Mouse (Mus musculus): ENCODE results near the gene Gm10964. TPM values are rescaled to one million over a fixed set of nuclear protein-coding genes. Genes with fewer than 3 reads are reported as not detected.

The Gm10964 gene
- not detected for total RNA-seq (2021)

DNA sequence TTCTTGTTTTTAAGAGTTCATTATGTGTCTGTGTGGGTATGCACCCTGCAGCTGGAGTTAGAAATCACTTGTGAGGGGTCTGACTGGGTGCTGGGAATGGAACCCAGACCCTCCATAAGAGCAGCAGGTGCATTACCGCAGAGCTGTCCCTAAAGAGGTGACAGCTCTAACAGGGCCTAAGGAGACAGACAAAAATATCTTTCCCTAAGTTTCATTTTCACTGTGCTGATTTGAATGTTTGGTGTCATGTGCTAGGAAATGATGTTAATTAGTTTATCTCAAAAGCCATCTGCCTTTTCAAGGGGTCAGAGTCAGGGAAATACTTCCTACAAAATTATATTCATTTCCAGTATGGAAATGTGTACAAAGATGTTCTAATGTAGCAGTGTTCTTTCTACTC is at the start of gene Gm10964:
Gene Gm10964 (plus strand): TSS at position 38 of the 400 bp plus-strand sequence.
- intact Hi-C loops (cut with DNase I): loop anchor here (5.0 kb wide), 2 partner anchors 302 to 347 kb away; no protein-coding TSS in a partner anchor
- DNase-seq (ENCODE audit: extremely low spot score in 1 of 2, low spot score in 2 of 2): no peak

DNA sequence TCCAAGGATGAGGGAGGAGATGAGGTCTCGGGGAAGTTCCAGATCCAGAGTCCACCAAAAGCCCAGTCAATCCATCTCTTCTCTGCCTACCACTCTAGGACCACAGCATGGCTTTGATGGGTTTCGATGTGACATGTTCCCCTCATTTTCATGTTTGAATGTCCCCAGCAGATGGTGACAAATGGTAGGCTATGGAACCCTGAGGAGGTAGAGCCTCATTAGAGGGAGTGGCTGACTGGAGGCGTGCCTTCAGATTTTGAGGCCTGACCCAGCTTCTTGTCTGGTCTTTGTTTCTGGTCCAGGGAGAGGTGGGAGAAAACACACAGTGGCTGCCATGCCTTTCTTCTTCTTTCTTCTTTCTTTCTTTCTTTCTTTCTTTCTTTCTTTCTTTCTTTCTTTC is 48.7 kb upstream of the Gm10964 start:
- intact Hi-C loops (cut with DNase I): no loop called here
- peak in 1 of 2 experiments; percentile 32 for DNase-seq (ENCODE audit: extremely low spot score in 1 of 2, low spot score in 2 of 2)

DNA sequence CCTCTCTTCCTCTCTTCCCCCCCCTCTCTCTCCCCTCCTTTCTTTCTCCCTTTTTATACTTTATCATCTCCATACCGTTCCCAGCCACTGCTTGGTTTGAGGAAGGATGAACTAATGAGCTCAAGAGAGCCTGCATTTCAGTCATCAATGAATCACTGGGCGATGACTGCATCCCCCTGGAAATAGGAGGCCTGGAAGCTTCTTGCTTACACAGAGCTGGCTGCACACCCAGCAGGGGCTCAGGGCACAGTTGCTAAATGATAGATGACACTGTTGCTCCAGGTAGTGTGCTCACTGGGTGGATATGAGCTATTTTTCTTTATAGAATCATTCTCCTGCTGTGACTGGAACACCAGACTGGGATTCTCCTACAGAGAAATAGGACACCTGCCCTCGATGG is 43.6 kb upstream of the Gm10964 start:
- intact Hi-C loops (cut with DNase I): no loop called here

DNA sequence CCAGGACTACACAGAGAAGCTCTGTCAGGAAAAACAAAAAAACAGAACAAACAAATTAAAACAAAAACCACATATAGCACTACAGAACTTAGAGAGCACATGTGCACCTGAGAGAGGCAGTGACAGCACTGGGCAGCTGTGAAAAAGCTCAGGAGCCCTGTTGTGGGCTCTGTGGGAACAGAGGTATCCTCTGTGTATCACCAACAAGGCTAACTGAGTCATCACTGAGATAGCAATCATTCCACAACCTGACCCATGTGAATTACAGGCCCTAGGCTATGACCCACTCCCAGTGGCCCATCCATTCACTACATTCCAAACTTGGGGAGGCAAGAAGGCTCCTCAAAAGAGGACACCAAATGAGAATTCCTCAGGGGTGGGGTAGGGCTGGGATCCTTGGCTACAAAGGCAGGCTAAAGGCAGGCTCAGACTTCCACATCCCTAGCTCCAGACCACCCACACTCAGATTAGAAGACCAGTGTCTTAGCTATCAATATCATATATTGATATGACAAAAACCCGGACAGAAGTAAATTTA is 42.7 kb upstream of the Gm10964 start:
- DNase-seq (ENCODE audit: extremely low spot score in 1 of 2, low spot score in 2 of 2): no peak

More for the DNA sequence above, 43.6 kb upstream of the Gm10964 start:
- no peak for DNase-seq (ENCODE audit: extremely low spot score in 1 of 2, low spot score in 2 of 2)

DNA sequence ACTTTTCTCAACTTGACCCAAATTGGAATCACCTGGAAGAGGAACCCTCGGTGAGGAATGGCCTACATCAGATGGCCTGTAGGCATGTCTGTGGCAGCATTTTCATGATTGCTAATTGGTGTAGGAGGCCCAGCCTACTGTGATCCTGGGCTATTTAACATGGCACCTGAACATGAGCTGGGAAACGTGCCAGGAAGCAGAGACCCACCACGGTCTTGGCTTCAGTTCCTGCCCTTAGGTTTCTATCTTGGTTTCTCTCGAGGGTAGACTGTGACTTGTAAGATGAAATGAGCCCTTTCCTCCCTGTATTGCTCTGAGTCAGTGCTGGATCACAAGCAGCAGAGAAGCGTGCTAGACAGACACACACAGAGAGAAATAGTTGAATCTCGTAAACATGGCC is 34.5 kb upstream of the Gm10964 start:
- no peak for DNase-seq (ENCODE audit: extremely low spot score in 1 of 2, low spot score in 2 of 2)
- intact Hi-C loops (cut with DNase I): no loop called here

More for the DNA sequence above, 42.7 kb upstream of the Gm10964 start:
- intact Hi-C loops (cut with DNase I): no loop called here

DNA sequence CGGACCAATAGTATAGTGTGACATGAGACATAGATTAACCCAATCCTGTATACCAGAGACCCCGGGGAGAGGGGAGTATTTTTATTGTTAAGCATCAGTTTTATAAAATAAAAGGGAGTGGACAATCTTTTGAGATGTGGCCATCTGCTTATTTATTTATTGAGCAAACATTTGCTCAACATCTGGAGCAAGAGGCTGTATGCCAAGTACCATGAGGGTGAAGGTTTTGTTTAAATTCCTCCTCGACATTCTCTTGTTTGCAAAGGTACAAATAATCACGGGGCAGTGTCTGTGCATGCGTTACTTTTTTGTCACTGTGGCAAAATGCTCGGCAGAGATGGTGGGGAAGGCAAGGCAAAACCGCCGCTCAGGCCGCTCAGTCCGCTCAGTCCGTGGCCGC is 33.7 kb upstream of the Gm10964 start:
- intact Hi-C loops (cut with DNase I): no loop called here
- no peak for DNase-seq (ENCODE audit: extremely low spot score in 1 of 2, low spot score in 2 of 2)

DNA sequence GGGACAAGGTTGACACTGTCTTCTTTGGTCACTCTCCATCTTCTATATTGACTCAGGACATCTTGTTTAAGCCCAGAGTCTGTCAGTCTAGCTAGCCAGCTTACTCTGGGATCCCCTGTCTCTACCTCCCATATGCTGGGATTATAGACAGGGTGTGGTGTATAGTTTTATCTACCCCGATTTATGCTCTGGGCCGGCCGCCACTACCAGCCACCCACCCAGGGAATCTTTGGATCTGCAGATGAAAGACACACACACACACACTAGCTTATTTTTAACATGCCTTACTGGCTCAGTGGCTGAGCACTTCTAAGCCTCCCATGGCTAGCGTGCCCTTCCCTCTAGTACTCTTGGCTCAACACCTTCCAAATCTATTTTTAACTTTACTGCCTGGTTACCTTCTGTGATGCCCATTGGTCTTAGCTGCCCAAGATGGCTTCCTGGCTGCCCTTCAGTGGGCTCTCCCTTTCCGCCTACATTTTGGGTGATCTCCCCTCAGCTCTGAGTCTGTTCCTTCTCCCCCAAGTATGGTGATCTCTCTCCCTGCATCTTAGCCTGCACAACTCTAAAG is 29.6 kb upstream of the Gm10964 start:
- intact Hi-C loops (cut with DNase I): no loop called here
- no peak for DNase-seq (ENCODE audit: extremely low spot score in 1 of 2, low spot score in 2 of 2)

DNA sequence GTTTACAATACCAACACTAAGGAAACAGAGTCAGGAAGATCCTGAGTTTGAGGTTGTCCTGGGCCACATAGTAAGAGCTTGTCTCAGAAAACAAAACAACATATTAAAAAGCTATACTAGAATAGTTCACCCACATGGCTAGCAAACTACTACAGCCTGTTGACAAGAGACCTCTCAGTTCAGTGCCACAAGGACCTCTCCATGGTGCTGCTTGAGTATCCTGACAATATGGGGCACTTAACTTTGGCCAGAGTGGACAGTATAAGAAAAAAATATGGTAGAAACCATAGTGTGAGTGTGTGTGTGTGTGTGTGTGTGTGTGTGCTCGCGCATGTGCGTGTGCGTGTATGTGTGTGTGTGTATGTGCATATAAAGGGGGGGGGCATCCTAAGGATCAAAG is 27.0 kb upstream of the Gm10964 start:
- DNase-seq (ENCODE audit: extremely low spot score in 1 of 2, low spot score in 2 of 2): no peak
- intact Hi-C loops (cut with DNase I): no loop called here

DNA sequence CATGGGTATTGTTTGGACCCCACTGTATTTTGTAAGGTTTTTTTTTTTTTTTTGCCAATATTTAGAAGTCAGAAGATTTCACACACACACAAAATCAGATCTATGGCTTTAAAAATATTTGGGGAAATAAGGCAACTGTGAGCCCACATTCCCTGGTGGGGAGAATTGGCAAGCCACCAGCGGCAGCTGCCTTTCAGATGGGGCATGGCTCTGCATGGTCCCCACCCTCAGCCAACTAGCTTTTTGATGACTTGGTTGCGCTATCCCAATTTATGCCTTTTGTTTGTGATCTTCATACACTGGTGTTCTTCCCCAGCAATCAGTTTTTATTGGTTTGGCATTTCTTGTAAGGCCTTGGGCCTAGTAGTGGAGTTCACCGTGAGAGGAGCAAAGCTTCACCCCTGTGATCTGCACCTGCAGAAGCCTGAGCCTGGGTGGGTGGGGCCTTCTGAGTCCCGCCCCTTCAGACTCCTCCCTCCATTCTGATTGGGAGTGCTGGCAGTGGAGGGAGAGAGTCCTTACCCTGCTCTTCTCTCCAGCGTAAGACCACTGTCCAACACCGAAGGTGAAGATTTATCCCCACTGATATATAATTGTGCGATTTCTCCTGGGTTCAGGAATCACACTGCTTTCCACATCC is 24.8 kb upstream of the Gm10964 start:
- DNase-seq (ENCODE audit: extremely low spot score in 1 of 2, low spot score in 2 of 2): no peak
- intact Hi-C loops (cut with DNase I): no loop called here

DNA sequence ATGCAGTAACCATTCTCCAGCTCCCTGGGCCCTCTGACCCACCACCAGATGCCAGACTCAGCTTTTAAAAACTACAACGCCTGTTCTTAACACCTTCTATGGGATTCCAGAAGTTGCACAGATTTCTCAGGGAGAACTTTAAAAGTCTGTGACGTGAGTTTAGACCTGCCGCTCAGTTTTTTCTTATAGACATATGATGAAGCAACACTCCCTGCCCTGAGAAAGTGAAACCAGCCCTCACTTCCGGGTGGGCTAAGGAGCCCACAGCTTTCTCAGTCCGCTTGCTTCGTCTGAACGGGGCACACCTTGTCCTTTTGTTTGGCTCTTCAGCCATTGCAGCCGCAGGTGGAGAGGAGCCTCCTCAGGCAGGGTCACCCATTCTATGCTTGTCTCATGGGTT is 24.2 kb upstream of the Gm10964 start:
- intact Hi-C loops (cut with DNase I): no loop called here
- no peak for DNase-seq (ENCODE audit: extremely low spot score in 1 of 2, low spot score in 2 of 2)

DNA sequence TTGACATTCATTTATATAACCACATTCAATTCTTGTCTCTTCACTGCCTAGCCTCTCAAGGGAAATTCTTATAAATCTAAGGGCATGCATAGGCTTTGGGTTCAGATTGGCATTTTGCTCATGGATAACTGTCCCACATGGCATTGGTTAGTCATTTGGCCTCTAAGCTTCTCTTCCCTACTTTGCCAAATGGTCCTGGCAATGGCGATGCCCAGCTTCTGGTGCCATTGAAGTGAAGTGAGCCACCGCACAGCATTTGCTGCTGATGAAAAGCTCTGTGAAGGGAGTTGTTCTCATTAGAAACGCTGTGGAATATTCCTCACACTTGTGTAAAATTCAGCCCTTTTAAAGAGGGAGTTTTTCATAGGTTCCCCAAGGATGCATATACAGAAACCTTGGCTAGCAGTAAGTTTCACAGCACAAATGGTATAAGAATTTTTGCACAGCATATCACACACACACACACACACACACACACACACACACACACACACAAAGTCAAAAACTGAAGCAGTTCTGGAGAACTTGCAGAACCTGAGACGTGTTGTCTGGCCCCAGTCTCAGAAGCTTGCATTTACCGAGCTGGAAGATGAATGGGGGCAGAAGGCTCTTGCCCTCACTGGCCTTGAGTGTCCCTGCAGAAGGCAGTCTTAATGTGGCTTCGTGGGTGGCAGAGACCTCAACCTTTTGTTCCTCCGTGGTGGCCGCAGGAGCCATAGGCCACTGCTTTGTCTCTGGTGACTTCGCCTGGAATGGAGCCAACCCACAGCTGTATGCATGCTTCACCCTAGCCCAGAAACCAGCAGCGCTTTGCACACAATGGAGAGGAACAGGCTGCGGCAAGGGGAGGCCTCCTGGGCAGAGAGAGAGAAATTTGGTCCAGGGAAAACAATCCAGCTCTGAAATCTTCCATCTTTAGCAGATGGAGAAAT is 23.1 kb upstream of the Gm10964 start:
- DNase-seq (ENCODE audit: extremely low spot score in 1 of 2, low spot score in 2 of 2): peak in 1 of 2 experiments; percentile 63

DNA sequence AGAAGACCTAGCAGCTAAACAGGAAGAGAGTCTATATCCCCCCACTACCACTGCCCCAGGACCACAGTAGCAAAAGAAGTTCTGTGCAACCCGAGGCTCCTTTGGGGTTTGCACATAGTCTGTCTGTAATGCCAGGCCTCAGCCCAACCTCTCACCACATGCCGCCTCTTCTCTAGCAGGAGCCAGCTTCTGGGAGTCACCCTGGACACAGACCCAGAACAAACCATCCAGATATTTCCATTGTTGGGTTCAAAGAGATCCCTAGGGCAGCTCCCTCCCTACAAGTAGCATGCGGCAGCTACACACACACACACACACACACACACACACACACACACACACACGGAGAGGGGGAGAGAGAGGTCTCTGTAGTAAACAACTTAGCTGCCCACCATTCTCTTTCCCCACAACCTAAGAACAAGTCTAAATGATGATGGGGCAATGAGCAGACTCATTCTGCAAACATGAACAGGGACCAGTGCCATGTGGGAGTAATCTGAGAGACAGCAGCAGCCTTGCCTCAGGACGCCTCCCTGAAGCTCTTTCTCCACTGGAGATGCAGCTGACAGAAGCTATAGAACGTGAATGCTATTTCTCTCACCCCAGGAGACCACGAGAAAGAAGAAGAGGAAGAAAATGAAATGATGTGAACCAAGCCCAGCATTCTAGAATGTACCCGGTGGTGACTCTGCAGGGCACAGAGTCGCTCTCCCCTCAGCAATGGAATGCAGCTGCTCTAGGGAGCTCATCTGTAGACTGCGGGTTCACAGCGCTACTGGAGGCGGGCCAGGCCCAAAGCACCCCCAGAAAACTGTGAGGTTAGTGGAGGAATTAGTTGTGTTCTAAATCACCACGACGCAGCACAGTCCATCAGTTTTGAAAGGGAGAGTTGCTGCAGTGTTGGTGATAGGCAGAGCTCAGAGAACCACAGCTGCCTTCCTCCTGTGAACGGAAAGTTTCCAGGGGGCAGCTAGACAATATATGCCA is 22.1 kb upstream of the Gm10964 start:
- intact Hi-C loops (cut with DNase I): no loop called here
- no peak for DNase-seq (ENCODE audit: extremely low spot score in 1 of 2, low spot score in 2 of 2)

More for the DNA sequence above, 23.1 kb upstream of the Gm10964 start:
- intact Hi-C loops (cut with DNase I): no loop called here

DNA sequence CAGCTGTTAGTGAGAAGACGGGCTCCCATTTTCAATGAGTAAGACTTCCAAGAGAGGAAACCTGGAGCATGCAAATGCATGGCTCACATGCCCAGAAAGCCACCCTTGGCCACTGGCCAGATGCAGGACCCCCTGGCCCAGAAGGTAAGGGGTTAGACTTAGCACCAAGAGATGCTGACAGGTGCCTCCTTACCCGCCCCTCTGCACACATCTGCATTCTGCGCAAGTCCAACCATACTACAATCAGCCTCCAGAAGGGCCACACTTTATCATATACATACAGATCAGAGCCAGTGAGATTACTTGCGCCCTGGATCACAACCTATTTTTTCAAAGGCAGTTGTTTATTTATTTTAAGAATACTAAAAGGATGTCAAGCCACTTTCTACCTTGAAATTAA is 20.4 kb upstream of the Gm10964 start:
- intact Hi-C loops (cut with DNase I): no loop called here
- DNase-seq (ENCODE audit: extremely low spot score in 1 of 2, low spot score in 2 of 2): no peak

DNA sequence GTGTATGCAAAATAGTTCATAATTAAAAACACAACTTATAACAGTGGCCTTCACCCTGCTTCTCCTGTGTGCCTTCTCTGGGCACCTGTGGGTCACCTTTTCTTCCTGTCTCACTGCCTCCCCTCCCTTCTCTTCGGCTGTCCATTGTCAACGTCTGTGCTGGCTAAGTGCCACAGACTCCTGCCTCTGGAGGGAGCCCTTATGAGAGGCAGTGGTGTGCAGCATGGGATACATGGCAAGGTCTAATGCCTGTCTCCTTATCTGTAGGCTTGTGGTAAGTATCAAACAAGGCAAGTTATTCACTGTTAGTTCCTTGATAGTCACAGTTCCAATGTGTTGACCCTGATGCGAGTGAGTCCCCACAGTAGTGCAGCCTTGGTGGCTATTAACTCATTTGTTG is 15.0 kb upstream of the Gm10964 start:
- intact Hi-C loops (cut with DNase I): no loop called here

DNA sequence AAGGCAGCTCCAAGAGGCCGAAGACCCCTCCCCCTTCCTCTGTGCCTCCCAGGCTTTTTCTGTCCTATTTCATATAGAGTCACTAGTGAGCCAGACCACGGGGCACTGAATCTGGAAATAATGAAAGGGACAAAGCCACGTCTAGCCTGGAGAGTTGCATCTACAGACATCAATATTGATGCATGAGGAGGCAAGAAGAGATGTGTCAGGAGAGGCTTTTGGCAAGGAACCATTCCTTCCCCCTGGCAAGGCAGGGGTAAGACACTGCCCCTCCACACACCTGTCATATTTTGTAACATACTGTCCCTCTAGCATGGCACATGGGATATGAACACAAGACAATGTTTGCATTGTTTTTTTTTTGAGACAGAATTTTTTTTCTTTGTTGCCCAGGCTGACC is 12.5 kb upstream of the Gm10964 start:
- intact Hi-C loops (cut with DNase I): no loop called here
- no peak for DNase-seq (ENCODE audit: extremely low spot score in 1 of 2, low spot score in 2 of 2)

More for the DNA sequence above, 15.0 kb upstream of the Gm10964 start:
- DNase-seq (ENCODE audit: extremely low spot score in 1 of 2, low spot score in 2 of 2): no peak

DNA sequence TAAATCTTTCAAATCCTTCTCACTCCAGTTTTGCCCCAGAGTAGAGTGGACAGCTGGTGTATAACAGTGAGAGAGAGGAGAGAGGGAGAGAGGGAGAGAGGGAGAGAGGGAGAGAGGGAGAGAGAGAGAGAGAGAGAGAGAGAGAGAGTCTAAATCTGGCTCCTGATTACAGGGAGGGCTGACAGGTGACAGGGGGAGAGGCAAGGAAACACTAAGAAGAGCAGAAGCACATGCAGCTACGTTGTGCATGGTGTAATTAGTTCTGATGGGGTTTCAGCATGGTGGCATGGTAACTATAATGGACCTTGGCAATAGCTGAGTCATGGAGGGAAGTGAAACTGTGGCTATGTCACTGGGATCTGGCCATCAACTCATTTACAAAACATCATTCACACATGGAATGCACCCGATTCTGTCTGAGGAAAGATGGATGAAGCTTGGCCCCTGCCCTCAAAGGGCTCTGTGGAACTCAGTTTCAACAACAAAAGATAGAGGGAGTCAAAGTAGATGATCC is 11.3 kb upstream of the Gm10964 start:
- DNase-seq (ENCODE audit: extremely low spot score in 1 of 2, low spot score in 2 of 2): no peak
- intact Hi-C loops (cut with DNase I): no loop called here

DNA sequence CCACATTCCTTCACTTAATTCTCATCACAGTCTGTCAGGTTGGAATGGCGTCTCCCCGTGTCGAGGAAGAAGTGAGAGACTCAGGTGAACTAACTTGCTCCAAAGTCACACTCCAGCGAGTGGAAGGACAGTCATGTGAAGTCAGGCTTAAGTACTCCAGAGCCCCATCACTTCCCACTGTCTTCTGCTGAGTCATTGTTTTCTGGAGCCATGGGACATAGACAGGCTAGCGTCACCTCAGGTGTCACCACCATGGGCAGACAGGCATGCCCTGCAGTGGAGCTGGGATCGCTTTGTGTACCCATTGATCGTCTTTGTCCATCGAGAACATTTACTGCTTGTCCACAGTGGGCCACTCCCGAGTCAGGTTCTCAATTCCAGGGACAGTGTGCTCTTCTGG is 9.3 kb upstream of the Gm10964 start:
- no peak for DNase-seq (ENCODE audit: extremely low spot score in 1 of 2, low spot score in 2 of 2)
- intact Hi-C loops (cut with DNase I): loop anchor here (5.0 kb wide), 1 partner anchor 153 kb away; the partner anchor contains the start of gene Syt6

DNA sequence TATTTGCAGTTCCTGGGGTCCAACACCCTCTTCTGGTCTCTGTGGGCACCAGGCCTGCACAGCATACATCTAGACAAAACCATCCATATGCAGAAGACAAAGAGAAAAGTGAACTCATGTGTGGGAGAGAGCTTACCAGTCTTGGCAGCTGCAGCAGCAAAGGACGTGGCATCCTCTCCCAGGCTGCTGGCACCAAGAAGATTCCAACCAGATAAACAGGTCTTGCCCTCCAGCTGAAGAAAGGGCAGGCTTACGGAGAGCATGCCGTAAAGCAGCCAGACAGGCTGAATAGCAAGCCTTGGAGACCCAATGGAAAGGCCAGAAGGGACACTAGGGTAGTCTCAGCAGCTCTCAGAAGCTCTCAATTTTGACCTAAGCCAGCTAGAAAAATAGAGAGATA is 7.0 kb upstream of the Gm10964 start:
- intact Hi-C loops (cut with DNase I): loop anchor here (5.0 kb wide), 1 partner anchor 155 kb away; the partner anchor contains the start of gene Syt6
- no peak for DNase-seq (ENCODE audit: extremely low spot score in 1 of 2, low spot score in 2 of 2)

All from left cerebral cortex, postnatal 10 days (tissue).